Mouse (Mus musculus): ENCODE measurements around the gene Npcd.
A peak's percentile ranks its signal among the peaks of the same experiment; 100 is the strongest.

- TF ChIP-seq POLR2A (IDR thresholded peaks at IDR 0.05; ENCODE audit: borderline replicate concordance, insufficient read depth, low read length) (0 out of 2 replicates have a peak, but pooled peaks have one; percentile 6), CTCF (IDR thresholded peaks at IDR 0.05; ENCODE audit: borderline replicate concordance, insufficient read depth, low read depth, low read length) (no peak)
Observed at GRCm38 (mm10) chr15:79764539-79765267, 69.3 kb downstream of the Npcd start.
